Mouse (Mus musculus): ENCODE data around the gene Gm11239. TPM values are rescaled to one million over a fixed set of nuclear protein-coding genes. Genes with fewer than 3 reads are reported as not detected.
"Not testable (repeated sequence)": the region's sequence is repeated elsewhere in the genome, so short reads cannot be mapped to it uniquely, and the experiment has no call there.

Gene Gm11239
- not detected in 2 replicates for total RNA-seq (2014; rRNA removed)
- polyA plus RNA-seq (2015; fragmentation: Nextera tagmentation; extraction: Ambion mirVana): not detected in 2 replicates

DNA sequence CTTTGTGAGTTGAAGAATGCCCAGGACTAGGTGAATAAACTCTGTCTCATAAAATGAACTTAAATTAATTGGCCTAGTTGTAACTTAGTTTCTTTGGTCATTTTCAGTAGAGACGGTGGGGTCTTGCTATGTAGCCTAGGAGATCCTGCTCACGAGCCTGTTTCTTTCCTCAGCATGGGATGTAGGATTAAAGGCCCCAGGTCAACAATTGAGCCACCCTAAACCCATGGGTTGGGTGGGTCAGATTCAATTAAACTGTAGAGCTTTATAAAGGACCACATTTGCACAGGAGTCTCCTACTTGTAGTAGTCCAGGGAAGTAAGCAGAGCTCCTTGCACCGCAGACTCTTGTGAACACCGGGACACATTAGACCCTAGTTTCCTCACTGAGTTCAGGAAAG is at the start of gene Gm11239:
Gm11239 (plus strand) TSS at position 301 of the 400 bp plus-strand sequence.
- H3K4me1 ChIP-seq (ENCODE audit: insufficient read depth); H3K4me2 ChIP-seq (ENCODE audit: low read depth); H3K9ac ChIP-seq; H3K36me3 ChIP-seq (ENCODE audit: insufficient read depth); DNase-seq; H3K4me3 ChIP-seq (ENCODE audit: low read depth, low read length); ATAC-seq; H3K27ac ChIP-seq (ENCODE audit: low read depth, low read length); H3K9me3 ChIP-seq (ENCODE audit: low read length); H3K27me3 ChIP-seq (ENCODE audit: insufficient read depth, low read length): not testable (repeated sequence)
- no CpG with 5 or more reads among the region's 4 CpGs for WGBS

DNA sequence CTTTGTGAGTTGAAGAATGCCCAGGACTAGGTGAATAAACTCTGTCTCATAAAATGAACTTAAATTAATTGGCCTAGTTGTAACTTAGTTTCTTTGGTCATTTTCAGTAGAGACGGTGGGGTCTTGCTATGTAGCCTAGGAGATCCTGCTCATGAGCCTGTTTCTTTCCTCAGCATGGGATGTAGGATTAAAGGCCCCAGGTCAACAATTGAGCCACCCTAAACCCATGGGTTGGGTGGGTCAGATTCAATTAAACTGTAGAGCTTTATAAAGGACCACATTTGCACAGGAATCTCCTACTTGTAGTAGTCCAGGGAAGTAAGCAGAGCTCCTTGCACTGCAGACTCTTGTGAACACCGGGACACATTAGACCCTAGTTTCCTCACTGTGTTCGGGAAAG is 45.5 kb upstream of the Gm11239 start, which contains the start of gene Gm11237:
Gm11237 (plus strand) TSS at position 301 of the 400 bp plus-strand sequence.
- not testable (repeated sequence) for H3K27me3 ChIP-seq (ENCODE audit: insufficient read depth, low read length); H3K4me1 ChIP-seq (ENCODE audit: insufficient read depth); H3K4me2 ChIP-seq (ENCODE audit: low read depth); H3K4me3 ChIP-seq (ENCODE audit: low read depth, low read length); H3K27ac ChIP-seq (ENCODE audit: low read depth, low read length); ATAC-seq; H3K9ac ChIP-seq; H3K36me3 ChIP-seq (ENCODE audit: insufficient read depth); H3K9me3 ChIP-seq (ENCODE audit: low read length); DNase-seq
- no CpG with 5 or more reads among the region's 3 CpGs for WGBS

DNA sequence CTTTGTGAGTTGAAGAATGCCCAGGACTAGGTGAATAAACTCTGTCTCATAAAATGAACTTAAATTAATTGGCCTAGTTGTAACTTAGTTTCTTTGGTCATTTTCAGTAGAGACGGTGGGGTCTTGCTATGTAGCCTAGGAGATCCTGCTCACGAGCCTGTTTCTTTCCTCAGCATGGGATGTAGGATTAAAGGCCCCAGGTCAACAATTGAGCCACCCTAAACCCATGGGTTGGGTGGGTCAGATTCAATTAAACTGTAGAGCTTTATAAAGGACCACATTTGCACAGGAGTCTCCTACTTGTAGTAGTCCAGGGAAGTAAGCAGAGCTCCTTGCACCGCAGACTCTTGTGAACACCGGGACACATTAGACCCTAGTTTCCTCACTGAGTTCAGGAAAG is 30.3 kb upstream of the Gm11239 start, which contains the start of gene Gm11236:
Gm11236 (plus strand) TSS at position 301 of the 400 bp plus-strand sequence.
- H3K27ac ChIP-seq (ENCODE audit: low read depth, low read length); H3K4me2 ChIP-seq (ENCODE audit: low read depth); H3K4me1 ChIP-seq (ENCODE audit: insufficient read depth); H3K9me3 ChIP-seq (ENCODE audit: low read length); H3K4me3 ChIP-seq (ENCODE audit: low read depth, low read length); H3K36me3 ChIP-seq (ENCODE audit: insufficient read depth); ATAC-seq; H3K27me3 ChIP-seq (ENCODE audit: insufficient read depth, low read length); DNase-seq; H3K9ac ChIP-seq: not testable (repeated sequence)
- no CpG with 5 or more reads among the region's 4 CpGs for WGBS

DNA sequence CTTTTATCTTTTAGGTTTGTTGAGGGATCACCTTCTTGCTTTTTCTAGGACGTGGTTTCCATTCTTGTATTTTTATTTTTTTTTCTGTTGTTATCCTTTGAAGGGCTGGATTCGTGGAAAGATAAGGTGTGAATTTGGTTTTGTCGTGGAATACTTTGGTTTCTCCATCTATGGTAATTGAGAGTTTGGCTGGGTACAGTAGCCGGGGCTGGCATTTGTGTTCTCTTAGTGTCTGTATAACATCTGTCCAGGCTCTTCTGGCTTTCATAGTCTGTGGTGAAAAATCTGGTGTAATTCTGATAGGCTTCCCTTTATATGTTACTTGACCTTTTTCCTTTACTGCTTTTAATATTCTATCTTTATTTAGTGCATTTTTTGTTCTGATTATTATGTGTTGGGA is 6.3 kb upstream of the Gm11239 start:
- WGBS: 98% methylated on average over 4 of the region's 4 CpGs
- H3K4me2 ChIP-seq (ENCODE audit: low read depth); DNase-seq; H3K27ac ChIP-seq (ENCODE audit: low read depth, low read length); ATAC-seq; H3K36me3 ChIP-seq (ENCODE audit: insufficient read depth); H3K9me3 ChIP-seq (ENCODE audit: low read length); H3K4me3 ChIP-seq (ENCODE audit: low read depth, low read length); H3K9ac ChIP-seq; H3K27me3 ChIP-seq (ENCODE audit: insufficient read depth, low read length); H3K4me1 ChIP-seq (ENCODE audit: insufficient read depth): not testable (repeated sequence)

DNA sequence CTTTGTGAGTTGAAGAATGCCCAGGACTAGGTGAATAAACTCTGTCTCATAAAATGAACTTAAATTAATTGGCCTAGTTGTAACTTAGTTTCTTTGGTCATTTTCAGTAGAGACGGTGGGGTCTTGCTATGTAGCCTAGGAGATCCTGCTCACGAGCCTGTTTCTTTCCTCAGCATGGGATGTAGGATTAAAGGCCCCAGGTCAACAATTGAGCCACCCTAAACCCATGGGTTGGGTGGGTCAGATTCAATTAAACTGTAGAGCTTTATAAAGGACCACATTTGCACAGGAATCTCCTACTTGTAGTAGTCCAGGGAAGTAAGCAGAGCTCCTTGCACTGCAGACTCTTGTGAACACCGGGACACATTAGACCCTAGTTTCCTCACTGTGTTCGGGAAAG is 15.1 kb downstream of the Gm11239 start, which contains the start of gene Gm428:
Gm428 (plus strand) TSS at position 301 of the 400 bp plus-strand sequence.
- H3K4me1 ChIP-seq (ENCODE audit: insufficient read depth); H3K4me3 ChIP-seq (ENCODE audit: low read depth, low read length); DNase-seq; H3K27ac ChIP-seq (ENCODE audit: low read depth, low read length); H3K4me2 ChIP-seq (ENCODE audit: low read depth); H3K9me3 ChIP-seq (ENCODE audit: low read length); ATAC-seq; H3K27me3 ChIP-seq (ENCODE audit: insufficient read depth, low read length); H3K36me3 ChIP-seq (ENCODE audit: insufficient read depth); H3K9ac ChIP-seq: not testable (repeated sequence)
- no CpG with 5 or more reads among the region's 4 CpGs for WGBS

DNA sequence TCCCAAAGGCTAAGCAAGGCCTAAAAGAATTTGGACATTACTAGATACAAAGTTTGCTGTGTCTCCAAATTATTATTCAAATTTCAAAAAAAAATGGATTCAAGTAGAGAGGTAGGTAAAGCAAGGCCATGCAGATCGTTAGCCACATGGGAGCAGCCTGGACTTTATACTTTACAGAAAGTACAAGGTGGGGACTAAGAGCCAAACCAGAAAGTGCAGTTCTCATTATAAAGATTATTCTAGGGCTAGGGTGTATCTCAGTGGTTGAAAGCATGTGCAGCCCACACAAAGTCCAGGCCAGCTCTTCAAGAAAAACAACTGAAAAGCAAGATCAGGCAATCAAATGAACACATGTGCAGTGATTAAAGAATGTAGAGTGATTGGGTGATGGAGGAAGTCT is 50.6 kb downstream of the Gm11239 start:
- no peaks in the 10 kb centered on the region for H3K36me3 ChIP-seq (ENCODE audit: insufficient read depth)
- 94% methylated on average over 1 of the region's 1 CpGs for WGBS

DNA sequence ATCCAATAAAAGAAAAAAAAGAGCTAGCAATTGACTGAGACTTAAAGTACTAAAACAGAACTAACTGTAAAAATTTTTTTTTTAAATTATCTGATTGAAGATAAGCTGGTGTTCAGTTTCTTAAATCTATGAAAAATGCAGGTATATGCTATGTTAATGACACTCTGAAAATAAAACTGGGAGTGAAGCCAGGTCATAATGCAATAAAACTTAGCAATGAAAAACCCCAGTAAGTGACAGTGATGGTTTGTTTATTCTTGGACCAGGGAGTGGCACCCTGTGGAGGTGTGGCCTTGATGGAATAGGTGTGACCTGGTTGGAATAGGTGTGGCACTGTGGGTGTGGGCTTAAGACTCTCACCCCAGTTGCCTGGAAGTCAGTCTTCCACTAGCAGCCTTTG is 51.7 kb downstream of the Gm11239 start:
- no peaks in the 10 kb centered on the region for H3K9me3 ChIP-seq (ENCODE audit: low read length)
- no peak overlapping the region for H3K9ac ChIP-seq
- H3K4me3 ChIP-seq (ENCODE audit: low read depth, low read length): no peak overlapping the region
- no peaks in the 10 kb centered on the region for H3K36me3 ChIP-seq (ENCODE audit: insufficient read depth)
- H3K4me2 ChIP-seq (ENCODE audit: low read depth): no peak overlapping the region
- no peaks in the 10 kb centered on the region for H3K4me1 ChIP-seq (ENCODE audit: insufficient read depth)
- no peak for ATAC-seq
- DNase-seq: no peak
- no peaks in the 10 kb centered on the region for H3K27me3 ChIP-seq (ENCODE audit: insufficient read depth, low read length)
- no peak for TF ChIP-seq CTCF (IDR thresholded peaks at IDR 0.05; ENCODE audit: low read depth)
- H3K27ac ChIP-seq (ENCODE audit: low read depth, low read length): no peak overlapping the region

More for the DNA sequence above, 50.6 kb downstream of the Gm11239 start:
- ATAC-seq (no peak), DNase-seq (no peak)
- Histone ChIP-seq H3K27ac (ENCODE audit: low read depth, low read length) (no peak overlapping the region), H3K4me3 (ENCODE audit: low read depth, low read length) (no peak overlapping the region), H3K4me2 (ENCODE audit: low read depth) (no peak overlapping the region), H3K27me3 (ENCODE audit: insufficient read depth, low read length) (no peaks in the 10 kb centered on the region), H3K9me3 (ENCODE audit: low read length) (no peaks in the 10 kb centered on the region), H3K4me1 (ENCODE audit: insufficient read depth) (no peaks in the 10 kb centered on the region), H3K9ac (no peak overlapping the region)
- no peak for TF ChIP-seq CTCF (IDR thresholded peaks at IDR 0.05; ENCODE audit: low read depth)

Other genes with a start within 250 kb of the Gm11239 start
- gene Gm11238, start 60.5 kb upstream of the Gm11239 start, total RNA-seq (2014; rRNA removed): not detected in 2 replicates
- not detected in 2 replicates for gene Gm11238, start 60.5 kb upstream of the Gm11239 start, polyA plus RNA-seq (2015; fragmentation: Nextera tagmentation; extraction: Ambion mirVana)
- not detected in 2 replicates for gene Gm11237, start 45.4 kb upstream of the Gm11239 start, total RNA-seq (2014; rRNA removed)
- gene Gm11237, start 45.4 kb upstream of the Gm11239 start, polyA plus RNA-seq (2015; fragmentation: Nextera tagmentation; extraction: Ambion mirVana): not detected in 2 replicates
- gene Gm11236, start 30.2 kb upstream of the Gm11239 start, total RNA-seq (2014; rRNA removed): not detected in 2 replicates
- gene Gm11236, start 30.2 kb upstream of the Gm11239 start, polyA plus RNA-seq (2015; fragmentation: Nextera tagmentation; extraction: Ambion mirVana): not detected in 2 replicates
- not detected in 2 replicates for gene Gm428, start 15.2 kb downstream of the Gm11239 start, total RNA-seq (2014; rRNA removed)
- gene Gm428, start 15.2 kb downstream of the Gm11239 start, polyA plus RNA-seq (2015; fragmentation: Nextera tagmentation; extraction: Ambion mirVana): not detected in 2 replicates
- 1.1 and 1.2 TPM in 2 replicates for gene Rasef, start 122.6 kb downstream of the Gm11239 start, total RNA-seq (2014; rRNA removed)
- 0.18 and 0.24 TPM in 2 replicates for gene Rasef, start 122.6 kb downstream of the Gm11239 start, polyA plus RNA-seq (2015; fragmentation: Nextera tagmentation; extraction: Ambion mirVana)
- gene Gm11758, start 207.9 kb downstream of the Gm11239 start, total RNA-seq (2014; rRNA removed): not detected in 2 replicates
- not detected in 2 replicates for gene Gm11758, start 207.9 kb downstream of the Gm11239 start, polyA plus RNA-seq (2015; fragmentation: Nextera tagmentation; extraction: Ambion mirVana)
- gene Gm11757, start 222.8 kb downstream of the Gm11239 start, total RNA-seq (2014; rRNA removed): not detected in 2 replicates
- gene Gm11757, start 222.8 kb downstream of the Gm11239 start, polyA plus RNA-seq (2015; fragmentation: Nextera tagmentation; extraction: Ambion mirVana): not detected in 2 replicates
- not detected in 2 replicates for gene Gm13871, start 237.6 kb downstream of the Gm11239 start, total RNA-seq (2014; rRNA removed)
- not detected in 2 replicates for gene Gm13871, start 237.6 kb downstream of the Gm11239 start, polyA plus RNA-seq (2015; fragmentation: Nextera tagmentation; extraction: Ambion mirVana)